Mouse (Mus musculus): ENCODE results near the gene Uqcc2. TPM values are rescaled to one million over a fixed set of nuclear protein-coding genes. Genes with fewer than 3 reads are reported as not detected.

The Uqcc2 gene
- polyA plus RNA-seq, 1 experiment from 2014 or later: 266 TPM

- H3K27ac ChIP-seq (ENCODE audit: low read length): no peak overlapping the region
- no peaks in the 10 kb centered on the region for H3K36me3 ChIP-seq (ENCODE audit: insufficient read depth, low read length)
- H3K9ac ChIP-seq (replicated peaks; ENCODE audit: low read length): no peak overlapping the region
- no peak for ATAC-seq (ENCODE audit: low FRiP score, low TSS enrichment)
- no peaks in the 10 kb centered on the region for H3K9me3 ChIP-seq (ENCODE audit: low read length)
- no peak overlapping the region for H3K4me2 ChIP-seq (replicated peaks; ENCODE audit: low read depth, low read length)
- no peaks in the 10 kb centered on the region for H3K27me3 ChIP-seq (ENCODE audit: insufficient read depth, low read length)
- H3K4me3 ChIP-seq (ENCODE audit: low read length): no peak overlapping the region
- WGBS: 74% methylated on average over 3 of the region's 3 CpGs
- peaks cover 11% of the 10 kb centered on the region for H3K4me1 ChIP-seq (ENCODE audit: insufficient read depth, low read length)
Measured at GRCm38 (mm10) chr17:27173715-27174114, 40.0 kb upstream of the Uqcc2 start.

- Histone ChIP-seq H3K27me3 (ENCODE audit: insufficient read depth, low read length) (no peaks in the 10 kb centered on the region), H3K9me3 (ENCODE audit: low read length) (no peaks in the 10 kb centered on the region), H3K36me3 (ENCODE audit: insufficient read depth, low read length) (no peaks in the 10 kb centered on the region), H3K4me3 (ENCODE audit: low read length) (no peak overlapping the region), H3K9ac (replicated peaks; ENCODE audit: low read length) (no peak overlapping the region), H3K4me2 (replicated peaks; ENCODE audit: low read depth, low read length) (no peak overlapping the region), H3K27ac (ENCODE audit: low read length) (no peak overlapping the region), H3K4me1 (ENCODE audit: insufficient read depth, low read length) (peaks cover 11% of the 10 kb centered on the region)
- ATAC-seq (ENCODE audit: low FRiP score, low TSS enrichment): no peak
- WGBS: 78% methylated on average over 9 of the region's 9 CpGs
Measured at GRCm38 (mm10) chr17:27172459-27172858, 38.7 kb upstream of the Uqcc2 start.

GRCm38 (mm10) chr17:27171121-27171520 lies 37.4 kb upstream of the Uqcc2 start:
- no peaks in the 10 kb centered on the region for H3K9me3 ChIP-seq (ENCODE audit: low read length)
- no peaks in the 10 kb centered on the region for H3K36me3 ChIP-seq (ENCODE audit: insufficient read depth, low read length)
- H3K4me2 ChIP-seq (replicated peaks; ENCODE audit: low read depth, low read length): no peak overlapping the region
- no peak overlapping the region for H3K4me3 ChIP-seq (ENCODE audit: low read length)
- no peak overlapping the region for H3K9ac ChIP-seq (replicated peaks; ENCODE audit: low read length)
- ATAC-seq (ENCODE audit: low FRiP score, low TSS enrichment): no peak
- no peaks in the 10 kb centered on the region for H3K27me3 ChIP-seq (ENCODE audit: insufficient read depth, low read length)
- no peak overlapping the region for H3K27ac ChIP-seq (ENCODE audit: low read length)
- WGBS: 65% methylated on average over 5 of the region's 5 CpGs
- peaks cover 10% of the 10 kb centered on the region for H3K4me1 ChIP-seq (ENCODE audit: insufficient read depth, low read length)

DNA sequence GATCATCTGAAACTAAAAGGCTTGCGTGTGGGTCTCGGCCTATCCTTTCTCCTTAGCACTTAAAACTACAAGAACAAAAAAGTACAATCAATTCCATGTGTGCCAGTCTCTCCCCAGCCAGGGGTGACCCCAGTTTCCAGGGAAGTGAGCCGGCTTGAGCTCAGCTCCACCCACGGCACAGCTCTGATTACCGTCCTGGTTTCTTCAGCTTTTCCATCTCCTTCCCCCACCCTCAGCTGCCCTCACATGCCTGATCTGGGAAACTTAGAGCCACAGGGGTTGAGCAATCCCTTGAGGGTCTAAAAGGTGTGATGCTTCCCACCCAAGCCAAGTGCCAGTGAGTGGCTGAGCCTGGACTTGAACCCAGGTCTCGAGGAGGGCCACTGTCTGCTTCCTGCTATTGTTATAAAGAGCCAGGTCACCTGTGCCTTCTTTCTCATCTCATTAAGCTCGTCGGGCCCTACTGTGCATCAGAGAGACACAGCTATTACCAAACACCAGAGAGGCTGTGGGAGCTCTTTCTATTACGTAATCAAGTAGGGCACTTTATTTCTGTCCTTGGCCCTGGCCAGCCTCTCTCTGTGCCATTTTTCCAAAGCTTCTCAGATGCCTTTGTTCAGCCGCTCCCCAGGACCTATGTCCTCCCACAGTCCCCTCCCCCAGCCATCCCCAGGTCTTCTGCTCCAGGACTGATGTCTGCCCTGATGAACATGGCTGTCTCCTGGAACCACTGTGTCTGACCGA lies 36.4 kb upstream of the Uqcc2 start:
- Histone ChIP-seq H3K36me3 (ENCODE audit: insufficient read depth, low read length) (no peaks in the 10 kb centered on the region), H3K27me3 (ENCODE audit: insufficient read depth, low read length) (no peaks in the 10 kb centered on the region), H3K27ac (ENCODE audit: low read length) (no peak overlapping the region), H3K9me3 (ENCODE audit: low read length) (no peaks in the 10 kb centered on the region), H3K4me1 (ENCODE audit: insufficient read depth, low read length) (no peaks in the 10 kb centered on the region), H3K4me2 (replicated peaks; ENCODE audit: low read depth, low read length) (no peak overlapping the region), H3K9ac (replicated peaks; ENCODE audit: low read length) (no peak overlapping the region), H3K4me3 (ENCODE audit: low read length) (no peak overlapping the region)
- WGBS: 67% methylated on average over 11 of the region's 11 CpGs
- no peak for ATAC-seq (ENCODE audit: low FRiP score, low TSS enrichment)

DNA sequence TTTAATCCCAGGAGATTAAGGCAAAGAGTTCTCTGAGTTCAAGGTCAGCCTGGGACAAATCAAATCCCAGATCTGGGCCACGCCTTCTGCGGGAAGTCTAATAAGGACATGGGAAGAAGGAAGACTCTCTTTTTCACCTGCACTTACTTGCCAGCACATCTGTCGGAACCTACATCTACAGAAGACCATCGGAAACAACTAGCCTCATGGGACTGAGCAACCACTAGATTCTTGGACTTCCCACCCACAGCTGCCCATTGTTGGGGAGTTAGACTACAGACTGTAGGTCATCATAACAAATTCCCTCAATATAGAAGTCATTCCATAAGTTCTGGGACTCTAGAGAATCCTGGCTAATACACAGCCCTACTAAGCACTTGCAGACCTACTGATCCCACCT lies 34.9 kb upstream of the Uqcc2 start:
- Histone ChIP-seq H3K4me3 (ENCODE audit: low read length) (no peak overlapping the region), H3K27ac (ENCODE audit: low read length) (no peak overlapping the region), H3K4me1 (ENCODE audit: insufficient read depth, low read length) (no peaks in the 10 kb centered on the region), H3K36me3 (ENCODE audit: insufficient read depth, low read length) (no peaks in the 10 kb centered on the region), H3K4me2 (replicated peaks; ENCODE audit: low read depth, low read length) (no peak overlapping the region), H3K9ac (replicated peaks; ENCODE audit: low read length) (no peak overlapping the region), H3K9me3 (ENCODE audit: low read length) (no peaks in the 10 kb centered on the region), H3K27me3 (ENCODE audit: insufficient read depth, low read length) (no peaks in the 10 kb centered on the region)
- ATAC-seq (ENCODE audit: low FRiP score, low TSS enrichment): no peak
- WGBS: 93% methylated on average over 4 of the region's 4 CpGs

- no peaks in the 10 kb centered on the region for H3K27me3 ChIP-seq (ENCODE audit: insufficient read depth, low read length)
- no peak within 1 kb of the TSS for H3K4me2 ChIP-seq (replicated peaks; ENCODE audit: low read depth, low read length)
- no peaks in the 10 kb centered on the region for H3K4me1 ChIP-seq (ENCODE audit: insufficient read depth, low read length)
- H3K27ac ChIP-seq (ENCODE audit: low read length): no peak within 1 kb of the TSS
- no peaks in the 10 kb centered on the region for H3K9me3 ChIP-seq (ENCODE audit: low read length)
- no peak within 1 kb of the TSS for H3K4me3 ChIP-seq (ENCODE audit: low read length)
- no peaks in the 10 kb centered on the region for H3K36me3 ChIP-seq (ENCODE audit: insufficient read depth, low read length)
- H3K9ac ChIP-seq (replicated peaks; ENCODE audit: low read length): no peak within 1 kb of the TSS
- WGBS: 32% methylated on average over 4 of the region's 4 CpGs
- 0 out of 2 replicates have a peak, but pooled peaks have one; percentile 37 for ATAC-seq (ENCODE audit: low FRiP score, low TSS enrichment)
Measured at GRCm38 (mm10) chr17:27167545-27167944, 33.8 kb upstream of the Uqcc2 start, which contains the start of gene Ip6k3. Gene Ip6k3, minus strand, starts transcription at chr17:27167795.

GRCm38 (mm10) chr17:27166901-27167300 lies 33.2 kb upstream of the Uqcc2 start:
- Histone ChIP-seq H3K27ac (ENCODE audit: low read length) (no peak overlapping the region), H3K36me3 (ENCODE audit: insufficient read depth, low read length) (no peaks in the 10 kb centered on the region), H3K9me3 (ENCODE audit: low read length) (no peaks in the 10 kb centered on the region), H3K27me3 (ENCODE audit: insufficient read depth, low read length) (no peaks in the 10 kb centered on the region), H3K4me3 (ENCODE audit: low read length) (no peak overlapping the region), H3K9ac (replicated peaks; ENCODE audit: low read length) (no peak overlapping the region), H3K4me2 (replicated peaks; ENCODE audit: low read depth, low read length) (no peak overlapping the region), H3K4me1 (ENCODE audit: insufficient read depth, low read length) (no peaks in the 10 kb centered on the region)
- WGBS: 68% methylated on average over 6 of the region's 6 CpGs
- no peak for ATAC-seq (ENCODE audit: low FRiP score, low TSS enrichment)

DNA sequence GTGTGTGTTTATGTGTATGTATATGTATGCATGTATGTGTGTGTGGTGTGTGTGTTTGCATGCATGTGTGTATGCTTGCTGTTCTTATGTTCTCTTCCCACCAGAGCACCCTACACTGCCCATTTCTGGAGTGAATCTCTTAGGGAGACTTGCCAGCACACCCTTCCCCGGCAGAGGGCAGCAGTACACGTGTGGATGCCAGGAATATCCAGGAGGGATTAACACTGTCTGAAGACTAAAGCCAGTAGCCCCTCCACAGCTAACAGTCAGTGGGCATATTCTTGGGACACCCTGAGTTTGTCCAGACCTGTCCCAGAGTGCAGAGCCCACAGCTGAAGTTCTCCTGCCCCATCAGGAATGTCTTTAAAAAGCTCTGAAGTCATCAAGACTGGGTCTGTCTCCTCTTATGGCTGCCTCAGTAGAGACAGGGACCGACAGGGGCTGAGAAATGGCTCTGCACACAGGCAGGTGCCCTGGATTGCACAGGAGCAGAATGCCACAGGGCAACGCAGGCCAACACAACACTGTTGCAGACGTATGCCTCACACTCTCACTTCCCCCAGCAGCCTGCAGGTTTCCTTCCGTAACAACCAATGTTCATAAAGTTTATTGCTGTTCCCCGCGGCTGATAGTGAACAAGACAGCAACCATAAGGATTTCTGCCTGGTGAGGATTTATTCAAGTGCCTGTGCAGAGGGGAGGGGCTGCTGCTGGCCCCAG lies 31.5 kb upstream of the Uqcc2 start:
- no peak for ATAC-seq (ENCODE audit: low FRiP score, low TSS enrichment)
- no peak overlapping the region for H3K27ac ChIP-seq (ENCODE audit: low read length)
- WGBS: 45% methylated on average over 8 of the region's 8 CpGs

DNA sequence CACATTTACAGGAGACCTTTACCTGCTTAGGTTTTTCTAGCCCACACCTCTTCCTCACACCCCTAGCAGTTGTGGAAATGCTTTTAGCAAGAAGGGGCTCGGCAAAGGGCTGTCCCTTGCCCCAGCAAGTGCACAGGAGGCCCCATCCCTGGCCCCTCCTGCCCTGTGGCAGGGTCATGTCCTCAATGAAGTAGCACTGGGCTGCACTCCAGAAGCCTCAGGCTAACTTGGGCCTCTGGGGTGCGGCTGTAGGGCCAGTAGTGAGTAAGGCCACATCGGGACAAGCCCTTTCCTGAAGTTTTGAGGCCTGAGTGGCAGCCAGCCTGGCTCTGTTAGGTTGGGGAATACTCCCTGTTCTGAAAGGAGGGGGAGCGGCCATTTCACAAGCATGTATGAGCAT lies 27.2 kb upstream of the Uqcc2 start:
- Histone ChIP-seq H3K27me3 (ENCODE audit: insufficient read depth, low read length) (peaks cover 2% of the 10 kb centered on the region; the same call in 1 of the 2 replicates), H3K9ac (replicated peaks; ENCODE audit: low read length) (no peak overlapping the region), H3K4me3 (ENCODE audit: low read length) (no peak overlapping the region), H3K27ac (ENCODE audit: low read length) (no peak overlapping the region), H3K9me3 (ENCODE audit: low read length) (no peaks in the 10 kb centered on the region), H3K36me3 (ENCODE audit: insufficient read depth, low read length) (no peaks in the 10 kb centered on the region), H3K4me1 (ENCODE audit: insufficient read depth, low read length) (peaks cover 8% of the 10 kb centered on the region; the same call in 1 of the 2 replicates), H3K4me2 (replicated peaks; ENCODE audit: low read depth, low read length) (no peak overlapping the region)
- 63% methylated on average over 4 of the region's 4 CpGs for WGBS
- ATAC-seq (ENCODE audit: low FRiP score, low TSS enrichment): no peak

More for the DNA sequence above, 31.5 kb upstream of the Uqcc2 start:
- H3K4me1 ChIP-seq (ENCODE audit: insufficient read depth, low read length): no peaks in the 10 kb centered on the region
- H3K9me3 ChIP-seq (ENCODE audit: low read length): no peaks in the 10 kb centered on the region
- H3K27me3 ChIP-seq (ENCODE audit: insufficient read depth, low read length): peaks cover 2% of the 10 kb centered on the region; the same call in 1 of the 2 replicates
- no peak overlapping the region for H3K4me2 ChIP-seq (replicated peaks; ENCODE audit: low read depth, low read length)
- H3K9ac ChIP-seq (replicated peaks; ENCODE audit: low read length): no peak overlapping the region
- no peaks in the 10 kb centered on the region for H3K36me3 ChIP-seq (ENCODE audit: insufficient read depth, low read length)
- no peak overlapping the region for H3K4me3 ChIP-seq (ENCODE audit: low read length)

DNA sequence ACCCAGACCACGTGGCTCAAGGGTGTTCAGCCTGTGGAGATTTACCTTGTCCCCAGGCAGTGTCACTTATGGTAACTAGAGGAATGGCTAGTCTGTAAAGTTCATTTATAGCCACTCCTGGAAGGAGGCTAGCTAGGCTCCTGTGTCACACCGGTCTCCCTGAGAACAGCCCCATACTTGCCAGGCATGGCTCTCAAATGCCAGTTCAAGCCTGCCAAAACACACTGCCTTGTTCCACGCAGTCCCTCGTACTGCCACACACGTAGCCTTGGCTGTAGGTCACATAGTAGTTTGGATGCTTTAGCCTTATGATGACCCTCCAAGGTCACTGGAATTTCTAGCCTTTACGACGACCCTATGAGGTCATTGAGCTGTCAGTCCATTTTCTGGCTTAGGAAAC lies 25.5 kb upstream of the Uqcc2 start:
- no peaks in the 10 kb centered on the region for H3K36me3 ChIP-seq (ENCODE audit: insufficient read depth, low read length)
- H3K4me1 ChIP-seq (ENCODE audit: insufficient read depth, low read length): peaks cover 10% of the 10 kb centered on the region; the same call in 1 of the 2 replicates
- ATAC-seq (ENCODE audit: low FRiP score, low TSS enrichment): no peak
- H3K27ac ChIP-seq (ENCODE audit: low read length): no peak overlapping the region
- H3K27me3 ChIP-seq (ENCODE audit: insufficient read depth, low read length): peaks cover 2% of the 10 kb centered on the region; the same call in 1 of the 2 replicates
- no peak overlapping the region for H3K4me2 ChIP-seq (replicated peaks; ENCODE audit: low read depth, low read length)
- WGBS: 71% methylated on average over 7 of the region's 7 CpGs
- H3K9ac ChIP-seq (replicated peaks; ENCODE audit: low read length): no peak overlapping the region
- no peak overlapping the region for H3K4me3 ChIP-seq (ENCODE audit: low read length)
- H3K9me3 ChIP-seq (ENCODE audit: low read length): no peaks in the 10 kb centered on the region
